Mouse (Mus musculus): Measurements from ENCODE around the gene Capn9. TPM values are rescaled to one million over a fixed set of nuclear protein-coding genes. Genes with fewer than 3 reads are reported as not detected.

Capn9 gene
- polyA plus RNA-seq (2012; ENCODE audit: insufficient read depth, low replicate concordance) = not detected in 2 replicates

GRCm38 (mm10) chr8:124575811-124576210, at the start of gene Capn9:
Gene Capn9 (plus strand): TSS chr8:124576111.
- Histone ChIP-seq H3K4me3 (replicated peaks) (no peak within 1 kb of the TSS), H3K36me3 (replicated peaks; ENCODE audit: low read length) (no peaks in the 10 kb centered on the region), H3K9me3 (no peaks in the 10 kb centered on the region), H3K27me3 (replicated peaks) (peaks cover 28% of the 10 kb centered on the region), H3K4me1 (peaks cover 18% of the 10 kb centered on the region)
- TF ChIP-seq FLI1 (IDR thresholded peaks at IDR 0.05; ENCODE audit: low read length) = no peak
- no peak for TF ChIP-seq GATA1 (IDR thresholded peaks at IDR 0.05; ENCODE audit: borderline replicate concordance, low read length)

- H3K9me3 ChIP-seq = no peaks in the 10 kb centered on the region
- no peak overlapping the region for H3K4me3 ChIP-seq (replicated peaks)
- H3K4me1 ChIP-seq = peaks cover 39% of the 10 kb centered on the region
- no peaks in the 10 kb centered on the region for H3K27me3 ChIP-seq (replicated peaks)
- peaks cover 90% of the 10 kb centered on the region for H3K36me3 ChIP-seq (replicated peaks; ENCODE audit: low read length)
- TF ChIP-seq FLI1 (IDR thresholded peaks at IDR 0.05; ENCODE audit: low read length) (no peak), GATA1 (IDR thresholded peaks at IDR 0.05; ENCODE audit: borderline replicate concordance, low read length) (no peak)
Measured at GRCm38 (mm10) chr8:124526261-124526660, 49.6 kb upstream of the Capn9 start.

- Histone ChIP-seq H3K4me1 (peaks cover 9% of the 10 kb centered on the region; the same call in 1 of the 2 replicates), H3K9me3 (no peaks in the 10 kb centered on the region), H3K36me3 (replicated peaks; ENCODE audit: low read length) (peaks cover 99% of the 10 kb centered on the region), H3K4me3 (replicated peaks) (peak overlapping the region; percentile 3), H3K27me3 (replicated peaks) (no peaks in the 10 kb centered on the region)
- TF ChIP-seq GATA1 (IDR thresholded peaks at IDR 0.05; ENCODE audit: borderline replicate concordance, low read length) (no peak), FLI1 (IDR thresholded peaks at IDR 0.05; ENCODE audit: low read length) (no peak)
Measured at GRCm38 (mm10) chr8:124530076-124530475, 45.8 kb upstream of the Capn9 start.

GRCm38 (mm10) chr8:124530556-124530955, 45.4 kb upstream of the Capn9 start:
- Histone ChIP-seq H3K4me3 (replicated peaks) (no peak overlapping the region), H3K4me1 (peaks cover 7% of the 10 kb centered on the region; the same call in 1 of the 2 replicates), H3K27me3 (replicated peaks) (no peaks in the 10 kb centered on the region), H3K9me3 (no peaks in the 10 kb centered on the region), H3K36me3 (replicated peaks; ENCODE audit: low read length) (peaks cover 100% of the 10 kb centered on the region)
- TF ChIP-seq FLI1 (IDR thresholded peaks at IDR 0.05; ENCODE audit: low read length) (no peak), GATA1 (IDR thresholded peaks at IDR 0.05; ENCODE audit: borderline replicate concordance, low read length) (no peak)

GRCm38 (mm10) chr8:124530996-124531395, 44.9 kb upstream of the Capn9 start:
- Histone ChIP-seq H3K4me1 (peaks cover 7% of the 10 kb centered on the region; the same call in 1 of the 2 replicates), H3K4me3 (replicated peaks) (no peak overlapping the region), H3K9me3 (no peaks in the 10 kb centered on the region), H3K36me3 (replicated peaks; ENCODE audit: low read length) (peaks cover 100% of the 10 kb centered on the region), H3K27me3 (replicated peaks) (no peaks in the 10 kb centered on the region)
- TF ChIP-seq FLI1 (IDR thresholded peaks at IDR 0.05; ENCODE audit: low read length) (no peak), GATA1 (IDR thresholded peaks at IDR 0.05; ENCODE audit: borderline replicate concordance, low read length) (no peak)

- no peak overlapping the region for H3K4me3 ChIP-seq (replicated peaks)
- no peaks in the 10 kb centered on the region for H3K27me3 ChIP-seq (replicated peaks)
- no peaks in the 10 kb centered on the region for H3K9me3 ChIP-seq
- no peak for TF ChIP-seq FLI1 (IDR thresholded peaks at IDR 0.05; ENCODE audit: low read length)
- no peak for TF ChIP-seq GATA1 (IDR thresholded peaks at IDR 0.05; ENCODE audit: borderline replicate concordance, low read length)
- H3K4me1 ChIP-seq = peaks cover 3% of the 10 kb centered on the region; the same call in 1 of the 2 replicates
- H3K36me3 ChIP-seq (replicated peaks; ENCODE audit: low read length) = peaks cover 95% of the 10 kb centered on the region
Measured at GRCm38 (mm10) chr8:124532626-124533025, 43.3 kb upstream of the Capn9 start.

- Histone ChIP-seq H3K27me3 (replicated peaks) (no peaks in the 10 kb centered on the region), H3K4me1 (no peaks in the 10 kb centered on the region; the same call in 1 of the 2 replicates), H3K36me3 (replicated peaks; ENCODE audit: low read length) (peaks cover 95% of the 10 kb centered on the region), H3K4me3 (replicated peaks) (no peak overlapping the region), H3K9me3 (no peaks in the 10 kb centered on the region)
- TF ChIP-seq FLI1 (IDR thresholded peaks at IDR 0.05; ENCODE audit: low read length) = no peak
- no peak for TF ChIP-seq GATA1 (IDR thresholded peaks at IDR 0.05; ENCODE audit: borderline replicate concordance, low read length)
Measured at GRCm38 (mm10) chr8:124535451-124535850, 40.5 kb upstream of the Capn9 start.

GRCm38 (mm10) chr8:124540906-124541305, 35.0 kb upstream of the Capn9 start:
- peaks cover 95% of the 10 kb centered on the region for H3K36me3 ChIP-seq (replicated peaks; ENCODE audit: low read length)
- H3K4me3 ChIP-seq (replicated peaks) = no peak overlapping the region
- no peaks in the 10 kb centered on the region for H3K27me3 ChIP-seq (replicated peaks)
- TF ChIP-seq FLI1 (IDR thresholded peaks at IDR 0.05; ENCODE audit: low read length) = no peak
- TF ChIP-seq GATA1 (IDR thresholded peaks at IDR 0.05; ENCODE audit: borderline replicate concordance, low read length) = no peak
- H3K4me1 ChIP-seq = no peaks in the 10 kb centered on the region
- H3K9me3 ChIP-seq = no peaks in the 10 kb centered on the region

GRCm38 (mm10) chr8:124542001-124542400, 33.9 kb upstream of the Capn9 start:
- no peaks in the 10 kb centered on the region for H3K27me3 ChIP-seq (replicated peaks)
- H3K4me3 ChIP-seq (replicated peaks) = no peak overlapping the region
- TF ChIP-seq FLI1 (IDR thresholded peaks at IDR 0.05; ENCODE audit: low read length) = no peak
- TF ChIP-seq GATA1 (IDR thresholded peaks at IDR 0.05; ENCODE audit: borderline replicate concordance, low read length) = no peak
- no peaks in the 10 kb centered on the region for H3K4me1 ChIP-seq
- H3K9me3 ChIP-seq = no peaks in the 10 kb centered on the region
- H3K36me3 ChIP-seq (replicated peaks; ENCODE audit: low read length) = peaks cover 97% of the 10 kb centered on the region

- Histone ChIP-seq H3K4me3 (replicated peaks) (no peak overlapping the region), H3K9me3 (no peaks in the 10 kb centered on the region), H3K4me1 (no peaks in the 10 kb centered on the region), H3K36me3 (replicated peaks; ENCODE audit: low read length) (peaks cover 99% of the 10 kb centered on the region), H3K27me3 (replicated peaks) (no peaks in the 10 kb centered on the region)
- TF ChIP-seq FLI1 (IDR thresholded peaks at IDR 0.05; ENCODE audit: low read length) (no peak), GATA1 (IDR thresholded peaks at IDR 0.05; ENCODE audit: borderline replicate concordance, low read length) (no peak)
Measured at GRCm38 (mm10) chr8:124543272-124543671, 32.6 kb upstream of the Capn9 start.

- Histone ChIP-seq H3K4me3 (replicated peaks) (no peak overlapping the region), H3K4me1 (no peaks in the 10 kb centered on the region), H3K27me3 (replicated peaks) (no peaks in the 10 kb centered on the region), H3K9me3 (no peaks in the 10 kb centered on the region), H3K36me3 (replicated peaks; ENCODE audit: low read length) (peaks cover 98% of the 10 kb centered on the region)
- TF ChIP-seq GATA1 (IDR thresholded peaks at IDR 0.05; ENCODE audit: borderline replicate concordance, low read length) = no peak
- no peak for TF ChIP-seq FLI1 (IDR thresholded peaks at IDR 0.05; ENCODE audit: low read length)
Measured at GRCm38 (mm10) chr8:124546371-124546770, 29.5 kb upstream of the Capn9 start.
